Mouse (Mus musculus): ENCODE data around the gene Tssc4. TPM values are rescaled to one million over a fixed set of nuclear protein-coding genes. Genes with fewer than 3 reads are reported as not detected.

Gene Tssc4
- polyA plus RNA-seq (2012; ENCODE audit: low replicate concordance), result 114 and 177 TPM in 2 replicates

GRCm38 (mm10) chr7:143068882-143069591 is at the start of gene Tssc4:
Gene Tssc4, plus strand, starts transcription at chr7:143069249.

GRCm38 (mm10) chr7:143052626-143053007 is 16.4 kb upstream of the Tssc4 start, which contains the start of gene Cd81:
Gene Cd81, plus strand, starts transcription at chr7:143052739.

DNA sequence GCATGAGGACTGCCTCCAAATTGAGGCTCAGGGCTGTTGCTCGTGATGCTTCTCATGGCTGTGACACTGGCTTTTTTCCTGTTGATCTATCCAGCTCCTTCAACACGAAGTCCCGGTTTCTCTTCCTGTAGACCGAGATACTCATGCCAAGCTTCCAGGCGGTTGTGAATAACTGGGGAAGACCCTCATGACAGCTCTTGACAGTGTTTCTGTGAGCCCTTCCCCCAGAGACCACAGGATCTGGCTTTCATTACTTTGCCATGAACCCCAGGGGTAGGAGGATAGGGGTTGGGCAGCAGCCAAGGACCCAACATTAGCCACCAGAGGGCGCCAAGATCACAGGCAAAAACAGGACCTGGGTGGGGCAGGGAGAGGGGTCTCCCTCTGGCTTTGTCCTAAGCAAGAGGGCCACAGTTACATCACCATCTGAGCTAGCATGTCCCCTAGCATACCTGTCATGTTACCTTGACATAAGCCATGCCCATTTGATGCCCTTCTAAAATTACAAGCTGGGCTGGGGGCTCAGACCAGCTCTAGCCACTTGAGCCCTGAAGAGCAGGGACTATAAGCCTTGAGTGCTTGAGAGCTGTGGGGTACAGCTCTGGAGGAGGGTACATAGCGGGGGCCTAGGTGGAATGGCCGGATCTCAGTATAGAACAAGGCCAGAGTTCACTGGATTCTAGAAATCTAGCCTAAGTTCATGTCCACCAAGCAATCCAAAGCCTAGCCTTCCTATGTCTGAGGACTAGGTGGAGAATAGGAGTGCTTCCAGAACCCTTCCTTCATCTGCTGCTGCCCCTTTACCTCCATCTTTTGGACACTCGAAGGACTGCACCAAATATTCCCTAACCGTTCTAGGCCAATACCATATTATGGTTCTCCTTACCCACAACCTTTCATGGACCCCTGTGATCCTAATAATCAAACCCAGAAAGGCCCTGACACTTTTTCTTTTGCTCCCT is 25.8 kb downstream of the Tssc4 start, which contains the start of gene Trpm5:
Gene Trpm5, minus strand, starts transcription at position 51 of the 962 bp plus-strand sequence.

DNA sequence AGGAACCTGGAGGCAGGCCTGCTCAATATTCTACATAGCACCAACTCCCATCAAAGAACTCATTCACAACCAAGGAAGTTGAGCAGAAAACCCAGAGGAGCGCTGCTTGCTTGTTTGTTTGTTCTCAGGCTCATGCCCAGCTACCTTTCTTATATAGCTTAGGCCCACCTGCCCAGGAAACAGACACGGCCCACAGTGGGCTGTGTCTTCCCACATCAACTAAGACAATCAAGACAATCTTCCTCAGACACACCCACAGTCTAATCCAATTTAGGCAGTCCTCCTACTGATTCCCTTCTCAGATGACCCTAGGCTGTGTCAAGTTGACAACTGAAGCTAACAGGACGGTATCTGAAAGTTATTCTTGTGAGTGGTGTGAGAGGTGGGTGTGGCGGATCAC is 37.0 kb downstream of the Tssc4 start, which contains the start of gene Kcnq1:
Gene Kcnq1, plus strand, starts transcription at position 301 of the 400 bp plus-strand sequence.

Other genes starting within 250 kb of the Tssc4 start
- not detected in 2 replicates for gene Th, start 138.1 kb upstream of the Tssc4 start, polyA plus RNA-seq (2012; ENCODE audit: low replicate concordance)
- gene Ascl2, start 100.0 kb upstream of the Tssc4 start, polyA plus RNA-seq (2012; ENCODE audit: low replicate concordance), result 0.44 and 3.9 TPM in 2 replicates
- 37.7 and 44.8 TPM in 2 replicates for gene Tspan32, start 64.2 kb upstream of the Tssc4 start, polyA plus RNA-seq (2012; ENCODE audit: low replicate concordance)
- 240 and 503 TPM in 2 replicates for gene Cd81, start 16.5 kb upstream of the Tssc4 start, polyA plus RNA-seq (2012; ENCODE audit: low replicate concordance)
- gene Trpm5, start 25.4 kb downstream of the Tssc4 start, polyA plus RNA-seq (2012; ENCODE audit: low replicate concordance), result 0.17 and 0.47 TPM in 2 replicates
- gene Kcnq1, start 37.1 kb downstream of the Tssc4 start, polyA plus RNA-seq (2012; ENCODE audit: low replicate concordance), result 0.24 and 0.64 TPM in 2 replicates